Mouse (Mus musculus) lung, adult 2 months (tissue): Measurements from ENCODE around the gene Ermard.
"Not testable (repeated sequence)": the region's sequence is repeated elsewhere in the genome, so short reads cannot be mapped to it uniquely, and the experiment has no call there.

Experiments
- CTCF ChIP-seq: fragments of 200-500 bp; IDR thresholded peaks from 2 replicates; pipeline ENCODE4 v1.5.1; 2011; ENCODE audit warnings: mild to moderate bottlenecking, low read length, control low read depth; ENCODE audit not compliant: insufficient read depth
- POLR2A ChIP-seq: fragments of 200-500 bp; IDR thresholded peaks from 2 replicates; pipeline ENCODE4 v1.6.1; 2011; ENCODE audit warnings: low read depth, mild to moderate bottlenecking, control low read depth, low read length, borderline replicate concordance; ENCODE audit errors: extremely low read depth

- not testable (repeated sequence) for TF ChIP-seq CTCF, POLR2A
These were observed at the start of gene Ermard, which contains the start of the genes Tcte3 and Gm3448 for GRCm38 (mm10) chr17:15041175-15041729.
